Mouse (Mus musculus): Measurements from ENCODE around the gene Alk.

Gene Alk

DNA sequence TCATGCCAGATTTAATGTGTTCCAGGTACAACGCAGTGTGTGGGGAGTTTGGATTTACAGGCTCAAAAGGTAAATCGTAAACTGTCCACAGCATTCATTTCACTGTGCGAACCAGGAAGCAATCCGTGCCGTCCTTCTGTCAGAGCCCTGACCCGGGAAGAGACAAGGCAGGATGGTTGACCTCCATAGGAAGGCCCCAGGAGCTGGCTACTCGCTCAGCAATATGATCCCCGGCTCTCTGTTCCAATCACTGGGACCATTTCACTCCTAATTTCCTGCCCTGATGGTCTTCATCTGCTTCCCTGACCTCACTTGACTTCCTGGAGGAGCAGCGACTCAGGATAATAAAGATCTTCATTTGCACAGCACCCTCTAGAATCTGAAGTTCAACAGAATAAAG is 591.7 kb downstream of the Alk start:
- no peak for DNase-seq

DNA sequence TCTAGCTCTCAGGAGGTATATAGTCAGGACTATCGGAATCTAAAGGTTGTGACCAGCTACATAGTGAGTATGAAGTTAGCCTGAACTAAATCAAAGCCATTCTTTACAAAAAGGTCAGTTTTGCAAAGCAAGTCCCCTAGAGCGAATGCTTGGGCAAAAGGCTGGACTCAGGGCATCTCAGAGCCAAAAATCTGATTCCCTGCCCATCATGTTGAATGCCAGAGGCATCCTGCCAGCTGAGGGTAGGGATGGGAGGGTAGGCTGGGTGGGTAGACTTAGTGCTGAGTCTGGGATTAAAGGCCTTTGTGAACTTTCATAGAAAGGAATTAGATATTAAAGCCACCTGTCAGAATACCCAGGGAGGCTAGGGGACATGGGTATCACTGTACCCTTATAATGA is 594.6 kb downstream of the Alk start:
- DNase-seq: no peak

DNA sequence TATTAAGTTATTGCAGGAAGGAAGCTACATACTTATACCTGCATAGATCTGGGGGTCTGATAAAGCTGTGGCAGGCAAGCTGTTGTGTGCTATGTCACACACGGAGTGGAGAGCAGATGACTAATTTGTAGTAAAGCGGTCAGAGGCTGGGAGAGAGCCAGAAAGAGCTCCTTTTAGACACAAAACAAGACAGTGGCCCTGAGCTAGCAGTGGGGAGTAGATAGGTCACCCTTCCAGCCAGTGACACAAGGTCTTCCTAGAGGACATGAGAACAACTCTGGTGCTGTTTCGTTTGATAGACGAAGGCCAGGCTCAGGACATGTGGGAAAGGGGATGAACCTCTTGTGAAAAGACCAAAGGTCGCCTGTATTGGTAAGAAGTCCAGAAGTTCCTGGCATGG is 596.0 kb downstream of the Alk start:
- no peak for DNase-seq

DNA sequence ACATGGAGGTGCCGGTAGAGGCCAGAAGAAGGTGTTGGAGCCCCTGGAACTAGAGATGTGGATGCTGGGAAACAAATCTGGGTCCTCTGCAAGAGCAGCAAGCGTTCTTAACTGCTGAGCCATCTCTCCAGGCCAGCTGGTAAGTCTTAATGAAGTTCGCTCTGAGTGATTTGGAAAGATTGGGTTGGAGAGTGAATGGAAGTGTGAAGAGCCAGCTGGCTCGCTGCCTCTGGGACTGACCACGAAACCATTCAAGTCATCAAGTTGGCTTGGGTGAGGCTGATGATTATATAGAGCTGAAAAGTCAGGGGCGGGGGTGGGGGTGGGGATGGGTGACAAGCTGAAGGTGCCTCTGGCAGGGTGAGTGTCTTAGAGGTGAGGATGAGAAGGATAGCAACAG is 599.1 kb downstream of the Alk start:
- DNase-seq: no peak

DNA sequence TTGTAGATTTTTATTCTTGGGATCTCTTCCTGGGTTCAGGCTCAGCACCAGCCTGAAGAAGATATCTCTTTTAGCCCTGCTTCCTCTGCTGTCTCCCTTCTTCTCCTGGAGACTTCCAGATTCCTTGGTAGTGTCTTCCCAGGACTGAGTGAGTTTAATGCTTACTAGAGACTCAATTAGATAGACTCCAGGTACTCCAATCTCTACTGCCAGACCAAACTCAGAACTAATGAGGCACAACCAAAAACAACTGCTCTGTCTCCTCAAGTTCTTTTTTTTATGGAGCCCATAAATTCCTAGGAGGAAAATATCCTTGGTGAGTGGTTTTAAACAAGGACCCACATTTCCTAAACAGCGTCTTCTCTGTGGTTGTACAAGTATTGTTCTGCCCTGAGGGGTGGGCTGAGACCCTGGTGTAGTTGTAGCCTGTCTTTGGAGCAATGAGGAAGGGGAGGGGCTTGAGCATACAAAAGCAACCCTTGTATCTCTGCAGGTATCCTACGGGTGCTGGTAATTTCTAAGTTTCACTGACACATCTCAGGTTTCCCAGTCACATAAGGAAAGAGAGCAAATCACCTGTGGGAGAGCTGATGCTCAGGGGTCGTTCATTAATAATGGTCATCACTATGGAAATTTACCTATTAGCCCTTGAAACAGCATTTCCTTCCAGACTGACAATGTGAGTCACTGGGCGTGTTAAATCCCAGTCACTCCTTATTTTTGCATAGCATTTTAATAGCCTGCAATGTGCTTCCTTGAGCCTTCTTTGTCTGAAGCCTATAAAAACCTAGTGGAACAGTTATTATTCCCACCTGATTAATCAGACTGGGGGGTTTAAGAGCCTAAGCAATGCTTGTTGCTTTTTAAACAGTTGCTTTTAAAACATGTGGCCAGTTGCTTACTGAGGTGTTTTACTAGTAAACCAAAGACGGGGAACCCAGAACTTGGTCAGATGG is 604.6 kb downstream of the Alk start:
- DNase-seq: no peak

DNA sequence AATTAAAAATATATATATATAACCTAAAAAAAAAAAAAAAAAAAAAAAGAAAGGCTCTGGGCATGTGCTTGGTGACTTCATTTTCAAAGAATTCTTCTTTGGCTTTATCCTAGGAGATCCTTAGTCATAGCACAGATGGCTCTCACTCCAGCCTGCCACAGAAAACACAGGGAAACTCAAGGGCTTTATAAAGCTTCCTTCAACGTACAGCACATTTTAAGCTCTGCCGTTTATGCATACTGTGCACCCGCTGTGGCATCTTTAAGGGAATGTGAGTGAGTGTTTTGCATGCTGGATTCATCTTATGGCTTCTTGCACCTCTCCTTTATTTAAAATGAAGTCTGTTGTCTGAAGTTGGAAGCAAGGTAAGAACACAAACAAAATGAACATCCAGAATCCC is 606.7 kb downstream of the Alk start:
- no peak for DNase-seq

GRCm38 (mm10) chr17:71995539-71995938 is 608.9 kb downstream of the Alk start:
- peak in 1 of 2 experiments; percentile 35 for DNase-seq

DNA sequence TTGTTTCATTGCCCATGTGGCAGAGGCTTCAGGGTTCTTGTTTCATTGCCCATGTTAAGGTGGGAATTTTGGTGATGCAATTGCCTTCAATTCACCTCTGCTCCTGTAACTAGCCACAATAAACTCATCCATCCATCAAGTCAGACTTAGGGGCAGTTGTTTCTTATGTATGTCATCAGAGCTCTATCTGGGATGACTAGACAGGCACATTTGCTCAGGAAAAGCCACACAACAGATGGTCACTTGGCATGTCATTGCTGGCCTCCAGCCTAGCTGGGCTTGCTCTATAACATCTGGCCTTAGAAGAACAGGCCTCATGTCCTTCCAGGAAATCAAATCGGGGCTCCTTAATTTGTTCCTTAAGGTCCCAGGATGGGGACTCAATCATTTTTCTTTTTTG is 610.3 kb downstream of the Alk start:
- no peak for DNase-seq

DNA sequence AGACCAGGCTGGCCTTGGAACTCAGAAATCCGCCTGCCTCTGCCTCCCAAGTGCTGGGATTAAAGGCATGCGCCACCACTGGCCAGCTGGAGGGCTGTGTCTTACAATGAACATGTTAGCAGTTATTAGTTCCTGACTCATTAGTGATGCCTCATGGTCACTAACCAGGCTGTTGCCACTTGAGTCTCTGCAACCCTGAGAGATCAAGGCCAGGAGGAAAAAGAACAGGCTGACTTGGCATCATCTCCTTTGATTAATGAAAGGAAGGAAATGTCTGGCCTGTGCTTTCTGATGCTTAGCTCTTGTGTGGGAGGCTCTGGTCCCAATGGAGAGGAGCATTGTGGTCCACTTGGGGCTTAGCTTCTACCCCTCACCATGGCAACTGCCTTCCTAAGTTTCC is 611.4 kb downstream of the Alk start:
- no peak for DNase-seq

GRCm38 (mm10) chr17:71991260-71991659 is 613.2 kb downstream of the Alk start:
- no peak for DNase-seq

- no peak for DNase-seq
These were observed 614.2 kb downstream of the Alk start for GRCm38 (mm10) chr17:71990176-71990720.

GRCm38 (mm10) chr17:71988736-71989569 is 615.5 kb downstream of the Alk start:
- no peak for DNase-seq

DNA sequence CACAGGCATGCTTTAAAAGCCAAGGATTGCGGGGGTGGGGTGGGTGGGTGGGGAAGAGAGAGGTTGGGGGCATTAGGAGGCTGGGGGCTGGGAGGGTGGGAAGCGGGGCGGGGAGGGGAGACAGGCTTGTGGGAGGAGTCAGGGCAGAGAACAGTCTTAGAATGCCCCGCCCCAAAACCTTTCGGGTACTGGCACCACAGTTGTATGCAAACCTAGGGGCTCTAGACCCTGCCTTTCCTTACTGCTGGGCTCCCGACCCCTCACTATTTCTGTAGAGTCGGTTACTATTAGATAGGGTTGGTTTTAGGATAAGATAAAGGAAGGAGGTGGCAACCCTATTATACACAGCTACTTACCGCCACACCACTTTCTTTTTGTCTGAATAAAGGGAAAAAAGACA is 617.4 kb downstream of the Alk start:
- DNase-seq: no peak

DNA sequence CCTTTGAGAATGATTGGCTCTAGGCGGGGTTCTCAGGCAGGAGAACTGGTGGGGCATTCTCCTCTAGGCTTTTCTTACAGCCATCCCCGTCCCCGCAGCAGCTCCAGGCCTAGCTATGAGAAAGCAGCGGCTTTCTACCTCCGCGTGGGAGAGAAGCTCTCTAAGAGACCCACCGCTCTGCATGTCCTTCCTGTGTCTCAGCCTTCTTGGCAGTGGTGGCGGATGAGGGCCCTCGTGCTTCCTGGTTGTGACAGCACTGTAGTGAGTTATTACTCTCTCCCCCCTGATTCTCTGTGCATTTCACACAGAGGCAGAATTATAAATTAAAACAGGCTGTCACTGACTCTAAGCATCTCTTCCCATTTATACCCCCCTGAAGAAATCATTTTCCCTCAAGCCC is 618.0 kb downstream of the Alk start:
- peak; percentile 27 to 40 for DNase-seq

GRCm38 (mm10) chr17:71981177-71981576 is 623.2 kb downstream of the Alk start:
- DNase-seq: no peak

GRCm38 (mm10) chr17:71980518-71981145 is 623.8 kb downstream of the Alk start:
- DNase-seq: no peak

DNA sequence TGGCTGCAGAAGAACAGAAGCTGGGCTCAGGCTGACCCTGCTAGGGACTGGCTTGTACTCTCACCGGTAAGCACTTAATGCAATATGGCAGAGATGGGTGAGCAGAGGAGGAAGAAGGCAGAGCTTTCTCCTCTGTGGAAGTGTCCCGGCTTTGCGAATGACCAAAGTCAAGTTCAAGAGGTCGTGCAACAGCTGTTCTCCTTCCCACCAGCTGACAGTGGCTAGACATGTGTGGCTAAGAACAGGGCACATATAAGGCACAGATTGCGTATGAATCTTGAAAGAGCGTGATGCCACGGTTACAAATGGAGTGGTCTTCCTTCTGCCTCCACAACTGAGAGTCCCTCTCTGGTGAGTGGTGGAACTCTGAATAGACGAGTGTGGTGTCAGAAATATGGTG is 625.3 kb downstream of the Alk start:
- DNase-seq: no peak

- DNase-seq: no peak
These were observed 627.8 kb downstream of the Alk start for GRCm38 (mm10) chr17:71976661-71977060.

DNA sequence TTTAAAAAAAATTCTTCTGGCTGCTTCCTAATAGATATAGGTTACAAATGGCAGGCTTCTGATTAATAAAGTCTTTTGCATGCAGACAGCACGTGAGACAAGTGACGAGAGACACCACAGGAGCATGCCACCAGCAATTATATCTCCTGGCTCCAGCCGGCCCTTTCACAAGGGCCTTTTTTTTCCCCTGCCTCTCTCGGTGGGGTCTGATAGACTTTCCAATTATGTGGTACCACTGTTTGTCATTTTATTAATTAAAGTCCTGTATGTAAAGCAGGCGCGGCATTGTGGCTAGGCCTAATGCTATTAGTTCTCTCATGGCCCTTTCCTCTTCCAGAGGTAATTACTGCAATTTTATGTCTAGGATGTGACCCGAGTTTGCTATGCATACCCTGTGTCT is 630.7 kb downstream of the Alk start:
- no peak for DNase-seq

- no peak for DNase-seq
These were observed 637.1 kb downstream of the Alk start for GRCm38 (mm10) chr17:71967356-71967755.

GRCm38 (mm10) chr17:71965733-71966606 is 638.5 kb downstream of the Alk start:
- peak; percentile 62 to 68 for DNase-seq

GRCm38 (mm10) chr17:71964610-71965009 is 639.8 kb downstream of the Alk start:
- DNase-seq: no peak
